Mouse (Mus musculus) gastrocnemius, postnatal 25 days (tissue): ENCODE data around the gene Prdm16. TPM values are rescaled to one million over a fixed set of nuclear protein-coding genes. Genes with fewer than 3 reads are reported as not detected.

Experiments
- DNase-seq: peaks from one replicate; pipeline ENCODE4 v3.0.0; 2022
- total RNA-seq, 2 experiments: library from RNA; stranded (reverse); gene quantifications; 1 replicate in 1 of 2; 2 replicates in 1 of 2; pipeline ENCODE4 v1.2.3; 2021

Prdm16 gene
- total RNA-seq, 2 experiments from 2014 or later: 1.7 to 3.0 TPM

- no peak for DNase-seq
These were observed 156.5 kb downstream of the Prdm16 start for GRCm38 (mm10) chr4:154480143-154480542.

GRCm38 (mm10) chr4:154478933-154479613, 157.6 kb downstream of the Prdm16 start:
- DNase-seq: no peak

GRCm38 (mm10) chr4:154473571-154474307, 162.9 kb downstream of the Prdm16 start:
- DNase-seq: no peak

- no peak for DNase-seq
These were observed 164.1 kb downstream of the Prdm16 start for GRCm38 (mm10) chr4:154472569-154472968.

GRCm38 (mm10) chr4:154471447-154472101, 165.1 kb downstream of the Prdm16 start:
- DNase-seq: no peak

GRCm38 (mm10) chr4:154466305-154466704, 170.4 kb downstream of the Prdm16 start:
- DNase-seq: no peak

GRCm38 (mm10) chr4:154465123-154465522, 171.6 kb downstream of the Prdm16 start:
- DNase-seq: no peak

GRCm38 (mm10) chr4:154460021-154460420, 176.7 kb downstream of the Prdm16 start:
- no peak for DNase-seq

- DNase-seq: no peak
These were observed 178.9 kb downstream of the Prdm16 start for GRCm38 (mm10) chr4:154457756-154458155.

GRCm38 (mm10) chr4:154456265-154456822, 180.3 kb downstream of the Prdm16 start:
- DNase-seq: no peak

- no peak for DNase-seq
These were observed 186.2 kb downstream of the Prdm16 start for GRCm38 (mm10) chr4:154450441-154450840.

GRCm38 (mm10) chr4:154450036-154450435, 186.6 kb downstream of the Prdm16 start:
- no peak for DNase-seq

GRCm38 (mm10) chr4:154449343-154449742, 187.3 kb downstream of the Prdm16 start:
- DNase-seq: no peak

GRCm38 (mm10) chr4:154445721-154446120, 191.0 kb downstream of the Prdm16 start:
- no peak for DNase-seq

GRCm38 (mm10) chr4:154442645-154443304, 193.9 kb downstream of the Prdm16 start:
- no peak for DNase-seq

- DNase-seq: no peak
These were observed 197.1 kb downstream of the Prdm16 start for GRCm38 (mm10) chr4:154439455-154440052.

- DNase-seq: no peak
These were observed 198.1 kb downstream of the Prdm16 start for GRCm38 (mm10) chr4:154438610-154439009.

GRCm38 (mm10) chr4:154429770-154430169, 206.9 kb downstream of the Prdm16 start:
- no peak for DNase-seq

GRCm38 (mm10) chr4:154426901-154427300, 209.8 kb downstream of the Prdm16 start:
- DNase-seq: no peak

- DNase-seq: peak; percentile 23
These were observed 211.4 kb downstream of the Prdm16 start for GRCm38 (mm10) chr4:154425284-154425683.

- DNase-seq: peak; percentile 19
These were observed 212.0 kb downstream of the Prdm16 start for GRCm38 (mm10) chr4:154424681-154425080.

GRCm38 (mm10) chr4:154422431-154422913, 214.2 kb downstream of the Prdm16 start:
- no peak for DNase-seq
